Mouse (Mus musculus): ENCODE data around the gene Tmem50b. TPM values are rescaled to one million over a fixed set of nuclear protein-coding genes. Genes with fewer than 3 reads are reported as not detected.

The Tmem50b gene
- polyA plus RNA-seq, 1 experiment, result 111 TPM

- no peak for TF ChIP-seq CTCF (IDR thresholded peaks at IDR 0.05; ENCODE audit: insufficient read depth, low read length)
- no peak for TF ChIP-seq POLR2A (IDR thresholded peaks at IDR 0.05; ENCODE audit: borderline replicate concordance, extremely low read depth, low read depth, low read length)
- no peak for DNase-seq
- 8% methylated on average over 9 of the region's 9 CpGs for WGBS
- peaks cover 14% of the 10 kb centered on the region for H3K4me1 ChIP-seq (ENCODE audit: control insufficient read depth, insufficient read depth, low read length)
- H3K4me3 ChIP-seq (replicated peaks; ENCODE audit: extremely low read depth, low read depth, low read length), result peak overlapping the region; percentile 90
Observed at GRCm38 (mm10) chr16:91596397-91596778, 1.2 kb downstream of the Tmem50b start.

DNA sequence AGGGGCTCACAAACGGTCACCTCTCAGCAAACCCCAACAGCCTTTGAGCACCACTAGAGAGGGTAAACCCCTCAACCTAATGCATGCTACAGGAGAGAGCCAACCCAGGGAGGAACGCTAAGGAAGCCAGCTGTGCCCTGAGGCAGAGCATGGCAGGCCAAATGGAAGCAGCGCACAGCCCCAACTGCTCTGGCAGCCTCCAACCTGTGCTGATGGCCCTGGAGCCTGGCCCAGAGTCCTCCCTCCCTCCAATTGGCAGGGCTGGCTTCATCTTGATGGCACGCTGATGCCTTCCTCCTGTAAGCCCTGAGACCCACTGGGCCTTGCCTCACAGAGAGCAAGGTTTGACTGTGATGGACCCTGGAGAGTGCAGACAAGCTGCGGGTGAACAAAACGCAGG is 2.5 kb downstream of the Tmem50b start:
- TF ChIP-seq POLR2A (IDR thresholded peaks at IDR 0.05; ENCODE audit: borderline replicate concordance, extremely low read depth, low read depth, low read length) (no peak), CTCF (IDR thresholded peaks at IDR 0.05; ENCODE audit: insufficient read depth, low read length) (no peak)
- Histone ChIP-seq H3K4me1 (ENCODE audit: control insufficient read depth, insufficient read depth, low read length) (peaks cover 16% of the 10 kb centered on the region), H3K4me3 (replicated peaks; ENCODE audit: extremely low read depth, low read depth, low read length) (no peak overlapping the region)
- 77% methylated on average over 6 of the region's 6 CpGs for WGBS
- DNase-seq, result no peak

- Histone ChIP-seq H3K4me3 (replicated peaks; ENCODE audit: extremely low read depth, low read depth, low read length) (no peak overlapping the region), H3K4me1 (ENCODE audit: control insufficient read depth, insufficient read depth, low read length) (peaks cover 17% of the 10 kb centered on the region)
- no peak for DNase-seq
- 51% methylated on average over 3 of the region's 3 CpGs for WGBS
- TF ChIP-seq CTCF (IDR thresholded peaks at IDR 0.05; ENCODE audit: insufficient read depth, low read length), result no peak
- TF ChIP-seq POLR2A (IDR thresholded peaks at IDR 0.05; ENCODE audit: borderline replicate concordance, extremely low read depth, low read depth, low read length), result no peak
Observed at GRCm38 (mm10) chr16:91593262-91593661, 4.3 kb downstream of the Tmem50b start.

GRCm38 (mm10) chr16:91592162-91592561 is 5.4 kb downstream of the Tmem50b start:
- WGBS, result 41% methylated on average over 8 of the region's 8 CpGs
- no peak overlapping the region for H3K4me3 ChIP-seq (replicated peaks; ENCODE audit: extremely low read depth, low read depth, low read length)
- peaks cover 22% of the 10 kb centered on the region for H3K4me1 ChIP-seq (ENCODE audit: control insufficient read depth, insufficient read depth, low read length)
- no peak for TF ChIP-seq POLR2A (IDR thresholded peaks at IDR 0.05; ENCODE audit: borderline replicate concordance, extremely low read depth, low read depth, low read length)
- TF ChIP-seq CTCF (IDR thresholded peaks at IDR 0.05; ENCODE audit: insufficient read depth, low read length), result no peak
- no peak for DNase-seq

- H3K4me1 ChIP-seq (ENCODE audit: control insufficient read depth, insufficient read depth, low read length), result peaks cover 25% of the 10 kb centered on the region
- WGBS, result 88% methylated on average over 3 of the region's 3 CpGs
- TF ChIP-seq POLR2A (IDR thresholded peaks at IDR 0.05; ENCODE audit: borderline replicate concordance, extremely low read depth, low read depth, low read length), result no peak
- TF ChIP-seq CTCF (IDR thresholded peaks at IDR 0.05; ENCODE audit: insufficient read depth, low read length), result no peak
Observed at GRCm38 (mm10) chr16:91588703-91589102, 8.9 kb downstream of the Tmem50b start.

DNA sequence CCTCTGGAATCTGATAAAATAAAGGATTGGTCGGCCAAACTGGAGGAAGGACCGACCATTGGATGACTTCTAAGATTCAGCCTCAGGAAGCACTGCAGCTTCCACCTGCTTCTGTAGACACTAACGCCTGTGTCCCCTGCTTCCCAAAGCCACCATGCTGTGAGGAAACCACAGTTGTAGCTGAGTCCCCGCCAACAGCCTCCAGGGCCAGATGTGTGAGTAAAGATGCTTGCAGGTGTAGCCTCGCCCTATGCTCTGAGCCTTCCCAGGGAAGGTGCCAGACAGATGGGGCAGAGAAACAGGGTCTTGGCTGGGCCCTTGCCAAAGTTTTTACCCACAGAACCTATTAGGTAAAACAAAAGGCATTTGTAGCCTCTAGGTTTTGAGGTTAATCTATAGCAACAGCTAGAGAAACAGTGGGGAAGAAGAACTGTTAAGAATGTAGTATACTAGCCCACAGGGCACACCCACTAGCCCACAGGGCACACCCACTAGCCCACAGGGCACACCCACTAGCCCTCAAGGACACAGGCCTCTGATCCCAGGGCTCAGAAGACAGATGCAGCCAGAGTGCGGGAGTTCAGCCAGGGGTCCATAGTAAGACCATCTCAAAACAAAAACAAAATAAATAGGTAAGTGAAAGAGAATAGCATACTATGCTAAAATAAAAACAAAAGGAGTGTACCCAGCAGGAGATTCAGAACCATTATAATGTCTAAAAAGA is 9.7 kb downstream of the Tmem50b start:
- TF ChIP-seq CTCF (IDR thresholded peaks at IDR 0.05; ENCODE audit: insufficient read depth, low read length) (no peak), POLR2A (IDR thresholded peaks at IDR 0.05; ENCODE audit: borderline replicate concordance, extremely low read depth, low read depth, low read length) (no peak)
- WGBS, result 65% methylated on average over 6 of the region's 6 CpGs
- no peak for DNase-seq
- H3K4me3 ChIP-seq (replicated peaks; ENCODE audit: extremely low read depth, low read depth, low read length), result no peak overlapping the region
- peaks cover 24% of the 10 kb centered on the region for H3K4me1 ChIP-seq (ENCODE audit: control insufficient read depth, insufficient read depth, low read length)

More at GRCm38 (mm10) chr16:91588703-91589102, 8.9 kb downstream of the Tmem50b start:
- no peak overlapping the region for H3K4me3 ChIP-seq (replicated peaks; ENCODE audit: extremely low read depth, low read depth, low read length)
- no peak for DNase-seq

DNA sequence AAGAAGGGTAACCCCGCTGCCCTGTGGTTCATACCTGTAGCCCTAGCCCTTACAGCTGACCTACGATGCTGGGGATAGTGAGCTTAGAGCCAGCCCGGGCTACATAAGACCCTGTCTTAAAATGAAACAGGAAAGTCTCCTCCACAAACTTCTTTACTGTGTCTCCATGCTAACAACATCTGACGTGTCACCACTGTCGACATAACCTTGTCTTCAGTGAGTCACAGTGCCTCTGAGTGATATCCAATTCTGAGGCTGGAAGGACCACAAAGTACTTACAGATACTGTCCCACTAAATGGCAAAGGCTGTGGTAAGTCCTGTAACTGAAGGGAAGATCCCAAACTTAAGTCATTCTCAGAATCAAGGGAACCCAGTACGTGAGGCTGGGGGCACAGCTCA is 11.4 kb downstream of the Tmem50b start:
- DNase-seq, result no peak
- Histone ChIP-seq H3K4me1 (ENCODE audit: control insufficient read depth, insufficient read depth, low read length) (peaks cover 13% of the 10 kb centered on the region), H3K4me3 (replicated peaks; ENCODE audit: extremely low read depth, low read depth, low read length) (no peak overlapping the region)
- TF ChIP-seq CTCF (IDR thresholded peaks at IDR 0.05; ENCODE audit: insufficient read depth, low read length) (no peak), POLR2A (IDR thresholded peaks at IDR 0.05; ENCODE audit: borderline replicate concordance, extremely low read depth, low read depth, low read length) (no peak)
- WGBS, result 91% methylated on average over 6 of the region's 6 CpGs

DNA sequence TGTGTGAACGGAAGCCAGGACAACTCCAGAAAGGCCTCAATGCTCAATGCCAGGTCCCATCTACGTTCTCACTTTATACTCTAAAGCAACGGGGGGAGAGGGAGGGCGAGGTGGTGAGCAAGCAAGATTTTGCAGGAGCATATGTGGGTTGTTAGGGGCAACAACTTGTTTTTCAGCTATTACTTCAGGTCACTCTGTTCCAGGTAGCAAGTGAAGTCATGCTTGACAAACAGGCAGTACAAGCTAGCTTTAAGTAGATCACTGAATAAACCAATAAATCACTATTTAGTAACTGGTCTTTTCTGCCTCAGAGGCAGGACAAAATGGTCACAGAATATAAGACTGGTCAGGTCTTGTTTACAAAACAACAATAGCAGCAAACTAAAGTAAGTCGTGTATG is 12.0 kb downstream of the Tmem50b start:
- WGBS, result 87% methylated on average over 5 of the region's 5 CpGs
- DNase-seq, result no peak
- no peak overlapping the region for H3K4me3 ChIP-seq (replicated peaks; ENCODE audit: extremely low read depth, low read depth, low read length)

DNA sequence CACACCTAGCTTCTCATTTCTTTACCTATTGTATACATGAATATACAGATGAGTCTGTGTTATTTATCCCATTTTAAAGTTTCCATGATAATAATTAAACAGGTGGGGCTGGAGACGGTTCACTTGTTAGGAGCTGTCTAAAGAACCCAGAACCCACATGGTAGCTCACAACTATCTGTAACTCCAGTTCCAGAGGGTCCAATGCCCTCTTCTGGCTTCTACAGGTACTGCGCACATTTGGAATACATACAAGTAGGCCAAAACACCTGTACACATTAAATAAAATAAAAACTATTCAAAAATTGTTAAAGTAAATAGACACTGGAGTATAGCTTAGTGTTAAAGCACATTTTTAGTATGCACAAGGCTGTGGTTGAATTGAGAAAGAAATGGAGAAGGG is 15.3 kb downstream of the Tmem50b start:
- DNase-seq, result no peak
- H3K4me3 ChIP-seq (replicated peaks; ENCODE audit: extremely low read depth, low read depth, low read length), result no peak overlapping the region
- 75% methylated on average over 2 of the region's 2 CpGs for WGBS
- no peak for TF ChIP-seq POLR2A (IDR thresholded peaks at IDR 0.05; ENCODE audit: borderline replicate concordance, extremely low read depth, low read depth, low read length)
- TF ChIP-seq CTCF (IDR thresholded peaks at IDR 0.05; ENCODE audit: insufficient read depth, low read length), result no peak
- H3K4me1 ChIP-seq (ENCODE audit: control insufficient read depth, insufficient read depth, low read length), result peaks cover 2% of the 10 kb centered on the region; the same call in 1 of the 2 replicates

More for the DNA sequence above, 12.0 kb downstream of the Tmem50b start:
- no peak for TF ChIP-seq POLR2A (IDR thresholded peaks at IDR 0.05; ENCODE audit: borderline replicate concordance, extremely low read depth, low read depth, low read length)
- no peak for TF ChIP-seq CTCF (IDR thresholded peaks at IDR 0.05; ENCODE audit: insufficient read depth, low read length)
- peaks cover 13% of the 10 kb centered on the region for H3K4me1 ChIP-seq (ENCODE audit: control insufficient read depth, insufficient read depth, low read length)
